In genomic region chr3:148434033-148434432, GRCm38 (mm10) we compare ENCODE assay signal across 32 mouse cellular contexts.
"Had no signal": no experiment of that assay in that cellular context is flagged by ENCODE, and none has a peak within 500 bp of the region (broad histone marks: within the 10 kb centered on the region; RNA-seq: fewer than 3 reads in every experiment).

No protein-coding gene starts in this region.

- H3K4me3 ChIP-seq: limb, embryonic 10.5 days; limb, embryonic 12.5 days; limb, embryonic 13.5 days; limb, embryonic 15.5 days; liver, embryonic 12.5 days; liver, embryonic 13.5 days; liver, embryonic 15.5 days; lung, embryonic 15.5 days; megakaryocyte, embryonic 14.5 days; midbrain, embryonic 10.5 days; midbrain, embryonic 12.5 days; midbrain, embryonic 13.5 days; midbrain, embryonic 15.5 days; myocyte; neural tube, embryonic 12.5 days had no signal

- H3K36me3 ChIP-seq: limb, embryonic 10.5 days; limb, embryonic 12.5 days; limb, embryonic 13.5 days; limb, embryonic 15.5 days; liver, embryonic 12.5 days; liver, embryonic 13.5 days; liver, embryonic 15.5 days; lung, embryonic 15.5 days; midbrain, embryonic 10.5 days; midbrain, embryonic 12.5 days; midbrain, embryonic 13.5 days; midbrain, embryonic 15.5 days; neural tube, embryonic 12.5 days had no signal

- H3K27me3 ChIP-seq: limb, embryonic 12.5 days; liver, embryonic 12.5 days; liver, embryonic 13.5 days; liver, embryonic 15.5 days; lung, embryonic 15.5 days; megakaryocyte, embryonic 14.5 days; midbrain, embryonic 12.5 days; midbrain, embryonic 13.5 days; midbrain, embryonic 15.5 days; neural tube, embryonic 12.5 days had no signal

- H3K9ac ChIP-seq: limb, embryonic 12.5 days; limb, embryonic 13.5 days; limb, embryonic 15.5 days; liver, embryonic 12.5 days; liver, embryonic 13.5 days; liver, embryonic 14.5 days; liver, embryonic 15.5 days; liver, postnatal 0 days; lung, embryonic 14.5 days; lung, embryonic 15.5 days; midbrain, embryonic 12.5 days; midbrain, embryonic 13.5 days; midbrain, embryonic 15.5 days; neural tube, embryonic 12.5 days had no signal

- ATAC-seq: liver, embryonic 12.5 days; liver, postnatal 0 days; lung, postnatal 0 days; midbrain, embryonic 13.5 days; midbrain, embryonic 15.5 days; midbrain, embryonic 16.5 days had no signal

- H3K9me3 ChIP-seq: limb, embryonic 10.5 days; limb, embryonic 12.5 days; limb, embryonic 13.5 days; limb, embryonic 15.5 days; liver, embryonic 12.5 days; liver, embryonic 13.5 days; liver, embryonic 15.5 days; lung, embryonic 15.5 days; megakaryocyte, embryonic 14.5 days; midbrain, embryonic 10.5 days; midbrain, embryonic 12.5 days; midbrain, embryonic 13.5 days; midbrain, embryonic 15.5 days; neural tube, embryonic 12.5 days had no signal

- H3K4me2 ChIP-seq: limb, embryonic 12.5 days; limb, embryonic 13.5 days; limb, embryonic 15.5 days; liver, embryonic 11.5 days; liver, embryonic 12.5 days; liver, embryonic 13.5 days; liver, embryonic 15.5 days; lung, embryonic 14.5 days; lung, embryonic 15.5 days; midbrain, embryonic 11.5 days; midbrain, embryonic 12.5 days; midbrain, embryonic 13.5 days; midbrain, embryonic 15.5 days; neural tube, embryonic 12.5 days had no signal

- H3K4me1 ChIP-seq: limb, embryonic 10.5 days; limb, embryonic 12.5 days; limb, embryonic 13.5 days; limb, embryonic 15.5 days; liver, embryonic 12.5 days; liver, embryonic 13.5 days; liver, embryonic 15.5 days; megakaryocyte, embryonic 14.5 days; midbrain, embryonic 15.5 days; neural tube, embryonic 12.5 days had no signal

- DNase-seq: left cerebral cortex, postnatal 4 days; liver; liver, embryonic 13.5 days; liver, postnatal 0 days; lung, adult 18-20 months; lung, adult 2 months; lung, embryonic 14.5 days; lung, postnatal 10 days; lung, postnatal 14 days; lung, postnatal 36 days; lung, postnatal 4 days; midbrain, embryonic 14.5 days had no signal

- H3K27ac ChIP-seq: limb, embryonic 10.5 days; limb, embryonic 12.5 days; limb, embryonic 13.5 days; limb, embryonic 15.5 days; liver, embryonic 12.5 days; liver, embryonic 13.5 days; liver, embryonic 14.5 days; liver, embryonic 15.5 days; lung, embryonic 15.5 days; macrophage; midbrain, embryonic 10.5 days; midbrain, embryonic 12.5 days; midbrain, embryonic 13.5 days; midbrain, embryonic 15.5 days; neural tube, embryonic 12.5 days had no signal
